Mouse (Mus musculus): Measurements from ENCODE around the gene Cyp19a1. TPM values are rescaled to one million over a fixed set of nuclear protein-coding genes. Genes with fewer than 3 reads are reported as not detected.

Cyp19a1 gene
- not detected in 2 replicates for polyA plus RNA-seq (2014; fragmentation: Nextera tagmentation; extraction: Ambion mirVana)

- WGBS: 85% methylated on average over 7 of the region's 7 CpGs
- H3K9me3 ChIP-seq (ENCODE audit: control insufficient read depth, low read length): no peaks in the 10 kb centered on the region
Observed at GRCm38 (mm10) chr9:54268010-54268409, at the start of gene Cyp19a1. TSS of gene Cyp19a1 (minus strand) at chr9:54268110.

GRCm38 (mm10) chr9:54316363-54316762, 48.5 kb upstream of the Cyp19a1 start:
- no peak overlapping the region for H3K27ac ChIP-seq (ENCODE audit: low read depth, low read length)
- no peak overlapping the region for H3K9ac ChIP-seq (ENCODE audit: low read depth, low read length)
- H3K4me3 ChIP-seq (ENCODE audit: low read depth, low read length): no peak overlapping the region
- H3K9me3 ChIP-seq (ENCODE audit: control insufficient read depth, low read length): no peaks in the 10 kb centered on the region
- H3K27me3 ChIP-seq (replicated peaks; ENCODE audit: control insufficient read depth, insufficient read depth, low read length): no peaks in the 10 kb centered on the region
- H3K36me3 ChIP-seq (ENCODE audit: control insufficient read depth, insufficient read depth, low read length): no peaks in the 10 kb centered on the region
- 68% methylated on average over 9 of the region's 9 CpGs for WGBS
- no peaks in the 10 kb centered on the region for H3K4me1 ChIP-seq (replicated peaks; ENCODE audit: control insufficient read depth, insufficient read depth, low read length)
- DNase-seq (ENCODE audit: low spot score): no peak
- H3K4me2 ChIP-seq: no peak overlapping the region
- no peak for ATAC-seq (replicated peaks; ENCODE audit: low FRiP score)

More at GRCm38 (mm10) chr9:54268010-54268409, at the start of gene Cyp19a1:
- H3K4me2 ChIP-seq: no peak within 1 kb of the TSS
- H3K4me3 ChIP-seq (ENCODE audit: low read depth, low read length): no peak within 1 kb of the TSS
- H3K27ac ChIP-seq (ENCODE audit: low read depth, low read length): no peak within 1 kb of the TSS
- H3K27me3 ChIP-seq (replicated peaks; ENCODE audit: control insufficient read depth, insufficient read depth, low read length): no peaks in the 10 kb centered on the region
- ATAC-seq (replicated peaks; ENCODE audit: low FRiP score) (no peak), DNase-seq (ENCODE audit: low spot score) (no peak)
- no peaks in the 10 kb centered on the region for H3K4me1 ChIP-seq (replicated peaks; ENCODE audit: control insufficient read depth, insufficient read depth, low read length)
- H3K36me3 ChIP-seq (ENCODE audit: control insufficient read depth, insufficient read depth, low read length): no peaks in the 10 kb centered on the region
- no peak within 1 kb of the TSS for H3K9ac ChIP-seq (ENCODE audit: low read depth, low read length)

GRCm38 (mm10) chr9:54308751-54309358, 40.9 kb upstream of the Cyp19a1 start:
- no peak overlapping the region for H3K27ac ChIP-seq (ENCODE audit: low read depth, low read length)
- H3K36me3 ChIP-seq (ENCODE audit: control insufficient read depth, insufficient read depth, low read length): no peaks in the 10 kb centered on the region
- H3K4me2 ChIP-seq: no peak overlapping the region
- H3K4me3 ChIP-seq (ENCODE audit: low read depth, low read length): no peak overlapping the region
- no peak for ATAC-seq (replicated peaks; ENCODE audit: low FRiP score)
- no peaks in the 10 kb centered on the region for H3K9me3 ChIP-seq (ENCODE audit: control insufficient read depth, low read length)
- no peaks in the 10 kb centered on the region for H3K27me3 ChIP-seq (replicated peaks; ENCODE audit: control insufficient read depth, insufficient read depth, low read length)
- H3K4me1 ChIP-seq (replicated peaks; ENCODE audit: control insufficient read depth, insufficient read depth, low read length): no peaks in the 10 kb centered on the region
- H3K9ac ChIP-seq (ENCODE audit: low read depth, low read length): no peak overlapping the region
- no peak for DNase-seq (ENCODE audit: low spot score)
- 80% methylated on average over 2 of the region's 2 CpGs for WGBS

- no peak overlapping the region for H3K4me2 ChIP-seq
Observed at GRCm38 (mm10) chr9:54308209-54308608, 40.3 kb upstream of the Cyp19a1 start.

GRCm38 (mm10) chr9:54301255-54301654, 33.3 kb upstream of the Cyp19a1 start:
- H3K9me3 ChIP-seq (ENCODE audit: control insufficient read depth, low read length): no peaks in the 10 kb centered on the region
- ATAC-seq (replicated peaks; ENCODE audit: low FRiP score) (no peak), DNase-seq (ENCODE audit: low spot score) (no peak)
- H3K4me2 ChIP-seq: no peak overlapping the region
- H3K27ac ChIP-seq (ENCODE audit: low read depth, low read length): no peak overlapping the region
- no peaks in the 10 kb centered on the region for H3K27me3 ChIP-seq (replicated peaks; ENCODE audit: control insufficient read depth, insufficient read depth, low read length)
- WGBS: 79% methylated on average over 4 of the region's 4 CpGs
- H3K4me1 ChIP-seq (replicated peaks; ENCODE audit: control insufficient read depth, insufficient read depth, low read length): no peaks in the 10 kb centered on the region
- no peak overlapping the region for H3K4me3 ChIP-seq (ENCODE audit: low read depth, low read length)
- H3K9ac ChIP-seq (ENCODE audit: low read depth, low read length): no peak overlapping the region
- H3K36me3 ChIP-seq (ENCODE audit: control insufficient read depth, insufficient read depth, low read length): no peaks in the 10 kb centered on the region

More at GRCm38 (mm10) chr9:54308209-54308608, 40.3 kb upstream of the Cyp19a1 start:
- no peaks in the 10 kb centered on the region for H3K27me3 ChIP-seq (replicated peaks; ENCODE audit: control insufficient read depth, insufficient read depth, low read length)
- ATAC-seq (replicated peaks; ENCODE audit: low FRiP score) (no peak), DNase-seq (ENCODE audit: low spot score) (no peak)
- 73% methylated on average over 1 of the region's 1 CpGs for WGBS
- no peaks in the 10 kb centered on the region for H3K4me1 ChIP-seq (replicated peaks; ENCODE audit: control insufficient read depth, insufficient read depth, low read length)
- H3K4me3 ChIP-seq (ENCODE audit: low read depth, low read length): no peak overlapping the region
- no peaks in the 10 kb centered on the region for H3K9me3 ChIP-seq (ENCODE audit: control insufficient read depth, low read length)
- no peaks in the 10 kb centered on the region for H3K36me3 ChIP-seq (ENCODE audit: control insufficient read depth, insufficient read depth, low read length)
- H3K9ac ChIP-seq (ENCODE audit: low read depth, low read length): no peak overlapping the region
- no peak overlapping the region for H3K27ac ChIP-seq (ENCODE audit: low read depth, low read length)

- no peak overlapping the region for H3K4me2 ChIP-seq
- no peaks in the 10 kb centered on the region for H3K9me3 ChIP-seq (ENCODE audit: control insufficient read depth, low read length)
- no peak overlapping the region for H3K4me3 ChIP-seq (ENCODE audit: low read depth, low read length)
- no peaks in the 10 kb centered on the region for H3K27me3 ChIP-seq (replicated peaks; ENCODE audit: control insufficient read depth, insufficient read depth, low read length)
- H3K4me1 ChIP-seq (replicated peaks; ENCODE audit: control insufficient read depth, insufficient read depth, low read length): no peaks in the 10 kb centered on the region
- DNase-seq (ENCODE audit: low spot score) (no peak), ATAC-seq (replicated peaks; ENCODE audit: low FRiP score) (no peak)
- no peak overlapping the region for H3K27ac ChIP-seq (ENCODE audit: low read depth, low read length)
- H3K36me3 ChIP-seq (ENCODE audit: control insufficient read depth, insufficient read depth, low read length): no peaks in the 10 kb centered on the region
- H3K9ac ChIP-seq (ENCODE audit: low read depth, low read length): no peak overlapping the region
Observed at GRCm38 (mm10) chr9:54299792-54300191, 31.9 kb upstream of the Cyp19a1 start.

- WGBS: 76% methylated on average over 3 of the region's 3 CpGs
Observed at GRCm38 (mm10) chr9:54299389-54299788, 31.5 kb upstream of the Cyp19a1 start.

GRCm38 (mm10) chr9:54287804-54288203, 19.9 kb upstream of the Cyp19a1 start:
- H3K9ac ChIP-seq (ENCODE audit: low read depth, low read length): no peak overlapping the region
- no peak for ATAC-seq (replicated peaks; ENCODE audit: low FRiP score)
- 69% methylated on average over 5 of the region's 5 CpGs for WGBS

More at GRCm38 (mm10) chr9:54299389-54299788, 31.5 kb upstream of the Cyp19a1 start:
- H3K9ac ChIP-seq (ENCODE audit: low read depth, low read length): no peak overlapping the region
- H3K27ac ChIP-seq (ENCODE audit: low read depth, low read length): no peak overlapping the region
- no peak overlapping the region for H3K4me2 ChIP-seq
- no peak for DNase-seq (ENCODE audit: low spot score)
- ATAC-seq (replicated peaks; ENCODE audit: low FRiP score): no peak
- no peaks in the 10 kb centered on the region for H3K36me3 ChIP-seq (ENCODE audit: control insufficient read depth, insufficient read depth, low read length)
- no peaks in the 10 kb centered on the region for H3K4me1 ChIP-seq (replicated peaks; ENCODE audit: control insufficient read depth, insufficient read depth, low read length)
- H3K4me3 ChIP-seq (ENCODE audit: low read depth, low read length): no peak overlapping the region
- H3K27me3 ChIP-seq (replicated peaks; ENCODE audit: control insufficient read depth, insufficient read depth, low read length): no peaks in the 10 kb centered on the region
- H3K9me3 ChIP-seq (ENCODE audit: control insufficient read depth, low read length): no peaks in the 10 kb centered on the region

GRCm38 (mm10) chr9:54286331-54286987, 18.5 kb upstream of the Cyp19a1 start, which contains the start of gene Gldn:
TSS of gene Gldn (plus strand) at chr9:54286486.
- H3K4me1 ChIP-seq (replicated peaks; ENCODE audit: control insufficient read depth, insufficient read depth, low read length): no peaks in the 10 kb centered on the region
- H3K4me3 ChIP-seq (ENCODE audit: low read depth, low read length): peak within 1 kb of the TSS; percentile 34
- no peaks in the 10 kb centered on the region for H3K36me3 ChIP-seq (ENCODE audit: control insufficient read depth, insufficient read depth, low read length)
- no peak within 1 kb of the TSS for H3K27ac ChIP-seq (ENCODE audit: low read depth, low read length)
- WGBS: 5% methylated on average over 61 of the region's 61 CpGs
- no peaks in the 10 kb centered on the region for H3K9me3 ChIP-seq (ENCODE audit: control insufficient read depth, low read length)
- no peak for DNase-seq (ENCODE audit: low spot score)
- H3K27me3 ChIP-seq (replicated peaks; ENCODE audit: control insufficient read depth, insufficient read depth, low read length): peaks cover 22% of the 10 kb centered on the region
- no peak within 1 kb of the TSS for H3K9ac ChIP-seq (ENCODE audit: low read depth, low read length)
- H3K4me2 ChIP-seq: peak within 1 kb of the TSS; percentile 67
- ATAC-seq (replicated peaks; ENCODE audit: low FRiP score): no peak

More at GRCm38 (mm10) chr9:54287804-54288203, 19.9 kb upstream of the Cyp19a1 start:
- H3K36me3 ChIP-seq (ENCODE audit: control insufficient read depth, insufficient read depth, low read length): no peaks in the 10 kb centered on the region
- no peak for DNase-seq (ENCODE audit: low spot score)
- H3K4me3 ChIP-seq (ENCODE audit: low read depth, low read length): no peak overlapping the region
- H3K9me3 ChIP-seq (ENCODE audit: control insufficient read depth, low read length): no peaks in the 10 kb centered on the region
- no peak overlapping the region for H3K4me2 ChIP-seq
- no peaks in the 10 kb centered on the region for H3K4me1 ChIP-seq (replicated peaks; ENCODE audit: control insufficient read depth, insufficient read depth, low read length)
- no peak overlapping the region for H3K27ac ChIP-seq (ENCODE audit: low read depth, low read length)
- peaks cover 22% of the 10 kb centered on the region for H3K27me3 ChIP-seq (replicated peaks; ENCODE audit: control insufficient read depth, insufficient read depth, low read length)
